Mouse (Mus musculus): ENCODE results near the gene Cadps2. TPM values are rescaled to one million over a fixed set of nuclear protein-coding genes. Genes with fewer than 3 reads are reported as not detected.
A peak's percentile ranks its signal among the peaks of the same experiment; 100 is the strongest.

Gene Cadps2
- polyA plus RNA-seq, 1 experiment = 102 TPM

DNA sequence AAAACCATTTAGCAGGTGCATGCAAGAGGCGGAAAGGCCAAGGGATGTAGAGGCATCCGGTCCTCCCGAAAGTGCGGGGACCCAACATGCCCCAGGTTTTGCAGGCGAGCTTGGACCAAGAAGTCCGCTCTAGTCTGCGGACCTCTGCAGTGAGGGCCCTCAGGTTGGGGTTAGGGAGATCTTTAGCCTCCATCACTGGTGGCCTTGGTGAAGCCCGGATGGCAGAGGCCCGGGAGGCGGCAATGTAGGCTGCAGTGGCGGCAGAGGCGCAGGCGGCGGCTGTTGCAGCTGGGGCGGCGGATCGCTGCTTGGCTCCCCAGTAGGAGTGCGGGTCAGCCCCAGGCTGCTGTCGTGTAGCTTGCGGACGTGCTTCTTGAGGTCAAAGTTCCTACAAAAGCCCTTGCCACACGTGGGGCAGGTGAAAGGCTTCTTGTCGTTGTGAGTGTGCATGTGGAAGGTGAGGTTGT lies 593.6 kb downstream of the Cadps2 start:
- no peak overlapping the region for H3K27ac ChIP-seq (ENCODE audit: insufficient read depth, low read length)
- H3K27me3 ChIP-seq (ENCODE audit: control insufficient read depth, insufficient read depth, low read length) = peaks cover 18% of the 10 kb centered on the region
- 4% methylated on average over 23 of the region's 23 CpGs for WGBS
- H3K4me1 ChIP-seq (ENCODE audit: control insufficient read depth, insufficient read depth, low read length) = no peaks in the 10 kb centered on the region
- TF ChIP-seq POLR2A (IDR thresholded peaks at IDR 0.05; ENCODE audit: borderline replicate concordance, insufficient read depth, low read length) = no peak
- TF ChIP-seq CTCF (IDR thresholded peaks at IDR 0.05; ENCODE audit: borderline replicate concordance, insufficient read depth, low read depth, low read length) = no peak
- no peak overlapping the region for H3K4me3 ChIP-seq (replicated peaks; ENCODE audit: insufficient read depth, low read depth, low read length)
- DNase-seq = peak in 1 of 2 experiments; percentile 30

DNA sequence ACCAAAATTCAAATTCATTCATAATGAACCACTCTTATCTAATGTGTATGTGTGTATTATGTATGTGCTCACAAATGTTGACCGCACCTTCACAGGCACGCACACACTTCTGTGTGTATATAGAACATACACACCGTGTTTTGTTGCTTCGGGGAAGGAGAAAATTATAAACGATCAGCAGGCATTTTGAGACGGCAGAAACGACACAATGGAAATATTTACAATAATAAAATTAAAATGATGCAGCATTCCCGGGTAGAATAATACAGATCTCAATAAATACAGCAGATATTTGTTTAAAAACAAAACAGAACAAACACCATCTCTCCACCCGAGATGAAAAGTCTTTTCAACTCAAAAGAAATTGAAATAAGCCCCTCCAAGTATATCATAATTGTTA lies 594.1 kb downstream of the Cadps2 start:
- H3K4me3 ChIP-seq (replicated peaks; ENCODE audit: insufficient read depth, low read depth, low read length) = no peak overlapping the region
- peaks cover 15% of the 10 kb centered on the region; the same call in 1 of the 2 replicates for H3K27me3 ChIP-seq (ENCODE audit: control insufficient read depth, insufficient read depth, low read length)
- H3K4me1 ChIP-seq (ENCODE audit: control insufficient read depth, insufficient read depth, low read length) = no peaks in the 10 kb centered on the region
- DNase-seq = no peak
- no peak overlapping the region for H3K27ac ChIP-seq (ENCODE audit: insufficient read depth, low read length)
- TF ChIP-seq POLR2A (IDR thresholded peaks at IDR 0.05; ENCODE audit: borderline replicate concordance, insufficient read depth, low read length) = no peak
- no peak for TF ChIP-seq CTCF (IDR thresholded peaks at IDR 0.05; ENCODE audit: borderline replicate concordance, insufficient read depth, low read depth, low read length)
- 17% methylated on average over 9 of the region's 9 CpGs for WGBS

DNA sequence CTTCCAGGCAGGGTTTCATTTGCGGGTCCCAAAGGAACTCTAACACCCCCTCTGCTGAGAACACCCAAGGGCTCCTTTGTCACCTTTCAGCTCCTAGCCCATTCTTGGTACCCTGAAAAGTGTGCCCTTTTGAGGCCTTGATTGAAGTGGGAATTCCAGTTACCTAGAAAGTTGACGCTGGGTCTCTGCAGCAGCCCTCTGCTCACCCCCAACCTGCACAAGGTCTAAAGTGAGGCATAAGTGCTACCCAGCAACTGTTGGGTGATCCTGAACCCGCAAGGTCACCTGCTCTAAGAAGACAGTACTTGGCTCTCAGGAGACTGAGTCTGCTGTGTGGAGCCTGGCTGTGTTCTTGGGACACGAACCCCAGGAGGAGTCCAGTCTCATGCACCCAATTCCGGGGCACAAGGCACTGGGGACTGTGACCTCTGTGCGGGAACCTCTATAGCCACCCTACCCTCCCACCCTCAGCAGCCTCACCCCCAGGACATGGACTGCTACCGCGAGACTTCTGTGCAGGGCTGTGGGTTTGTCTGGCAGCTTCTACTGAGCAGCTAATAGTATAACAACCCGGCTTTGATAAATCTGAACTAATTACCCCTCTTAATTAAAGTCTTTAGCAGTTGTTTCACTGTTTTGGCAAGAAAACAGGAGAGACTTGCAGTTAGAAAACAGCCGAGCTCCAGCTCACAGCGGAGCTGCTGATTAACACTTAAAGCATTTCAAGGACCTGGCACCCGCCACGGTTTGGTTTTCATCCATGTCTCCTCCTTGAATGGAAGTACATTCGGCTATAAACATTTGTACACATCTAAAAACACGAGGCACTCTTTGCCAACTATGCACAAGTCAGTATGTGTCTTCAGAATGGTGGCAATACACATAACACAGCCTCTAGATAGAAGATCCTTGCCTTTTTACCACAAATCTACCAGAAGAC lies 595.1 kb downstream of the Cadps2 start:
- TF ChIP-seq POLR2A (IDR thresholded peaks at IDR 0.05; ENCODE audit: borderline replicate concordance, insufficient read depth, low read length) (no peak), CTCF (IDR thresholded peaks at IDR 0.05; ENCODE audit: borderline replicate concordance, insufficient read depth, low read depth, low read length) (no peak)
- WGBS = 4% methylated on average over 15 of the region's 15 CpGs
- H3K27ac ChIP-seq (ENCODE audit: insufficient read depth, low read length) = no peak overlapping the region

More for the DNA sequence above, 595.1 kb downstream of the Cadps2 start:
- Histone ChIP-seq H3K4me1 (ENCODE audit: control insufficient read depth, insufficient read depth, low read length) (no peaks in the 10 kb centered on the region), H3K4me3 (replicated peaks; ENCODE audit: insufficient read depth, low read depth, low read length) (no peak overlapping the region), H3K27me3 (ENCODE audit: control insufficient read depth, insufficient read depth, low read length) (peaks cover 11% of the 10 kb centered on the region; the same call in 1 of the 2 replicates)
- peak in 1 of 2 experiments; percentile 12 for DNase-seq

Other genes with a start within 250 kb of the Cadps2 start
- 0.62 and 0.76 TPM in 2 replicates for gene Rnf133, start 189.1 kb downstream of the Cadps2 start, polyA plus RNA-seq (2012; rRNA removed)
- gene Rnf148, start 184.3 kb downstream of the Cadps2 start, polyA plus RNA-seq (2012; rRNA removed) = 0.82 and 1.1 TPM in 2 replicates
- gene Tas2r118, start 130.6 kb upstream of the Cadps2 start, polyA plus RNA-seq (2012; rRNA removed) = not detected in 2 replicates

Data from cerebellum, adult 2 months (tissue).